Mouse (Mus musculus): ENCODE data around the gene Atp6v1e2. TPM values are rescaled to one million over a fixed set of nuclear protein-coding genes. Genes with fewer than 3 reads are reported as not detected.

Atp6v1e2 gene
- polyA plus RNA-seq, 1 experiment from 2014 or later: not detected

DNA sequence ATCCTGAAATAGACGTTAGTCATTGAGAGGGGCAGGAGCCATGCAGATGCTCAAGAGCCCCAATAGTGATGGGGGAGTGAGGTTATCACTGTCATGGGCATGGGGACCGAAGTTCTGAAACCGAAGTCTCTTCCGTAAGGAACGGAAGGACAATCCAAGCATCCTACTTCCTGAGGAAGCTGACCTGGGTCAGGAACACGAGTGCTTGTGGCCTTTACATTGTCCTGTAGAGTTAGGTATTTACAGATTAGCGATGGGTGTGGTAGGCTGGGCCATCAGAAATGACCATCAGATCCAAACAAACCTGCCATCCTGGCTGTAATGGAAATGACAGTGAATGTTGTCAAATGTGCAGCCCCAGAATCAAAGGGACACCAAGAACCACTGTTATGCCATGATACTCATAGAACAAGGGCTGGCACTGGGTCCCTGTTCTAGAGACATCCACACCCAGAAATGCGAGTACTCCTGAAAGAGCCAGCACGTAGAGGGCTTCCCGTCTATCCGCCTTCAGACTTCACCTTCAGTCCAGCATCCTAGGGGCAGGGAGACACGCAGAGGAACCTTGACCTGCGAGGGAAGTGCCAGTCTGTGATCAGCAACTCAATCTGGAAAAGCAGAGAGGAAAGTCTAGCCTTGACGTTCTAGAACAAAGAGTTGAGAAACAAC, 45.2 kb downstream of the Atp6v1e2 start:
- no peak for ATAC-seq (ENCODE audit: insufficient number of reproducible peaks, low FRiP score, low TSS enrichment, low read depth)
- Histone ChIP-seq H3K27me3 (peaks cover 5% of the 10 kb centered on the region; the same call in 1 of the 2 replicates), H3K4me2 (replicated peaks) (no peak overlapping the region), H3K9me3 (replicated peaks) (no peaks in the 10 kb centered on the region), H3K9ac (no peak overlapping the region), H3K36me3 (no peaks in the 10 kb centered on the region), H3K4me1 (peaks cover 10% of the 10 kb centered on the region), H3K27ac (replicated peaks) (no peak overlapping the region), H3K4me3 (replicated peaks) (no peak overlapping the region)
- 90% methylated on average over 14 of the region's 14 CpGs for WGBS

DNA sequence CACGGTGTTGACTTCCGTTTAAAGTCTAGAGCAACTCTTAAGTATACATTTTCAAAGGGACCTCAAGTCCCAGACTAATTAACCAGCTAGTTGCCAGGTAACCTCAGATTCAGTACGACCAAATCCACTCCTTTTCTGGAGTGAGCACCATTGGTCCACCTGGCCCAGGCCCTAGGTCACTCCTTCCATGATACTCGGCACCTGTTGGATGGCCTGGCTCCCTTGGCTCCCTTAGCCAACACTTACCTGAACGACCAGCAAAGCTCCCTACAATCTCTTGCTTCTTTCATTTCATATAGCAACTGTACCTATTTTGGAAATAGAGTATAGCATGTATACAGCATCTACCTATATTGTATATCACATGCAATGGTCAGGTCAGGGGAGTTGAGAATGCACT, 47.1 kb downstream of the Atp6v1e2 start:
- 79% methylated on average over 5 of the region's 5 CpGs for WGBS
- Histone ChIP-seq H3K4me3 (replicated peaks) (no peak overlapping the region), H3K27me3 (0 out of 2 replicates have a peak, but pooled peaks cover 4% of the 10 kb centered on the region), H3K4me1 (peaks cover 5% of the 10 kb centered on the region), H3K9me3 (replicated peaks) (no peaks in the 10 kb centered on the region), H3K9ac (no peak overlapping the region), H3K4me2 (replicated peaks) (no peak overlapping the region), H3K36me3 (no peaks in the 10 kb centered on the region), H3K27ac (replicated peaks) (no peak overlapping the region)
- no peak for ATAC-seq (ENCODE audit: insufficient number of reproducible peaks, low FRiP score, low TSS enrichment, low read depth)

DNA sequence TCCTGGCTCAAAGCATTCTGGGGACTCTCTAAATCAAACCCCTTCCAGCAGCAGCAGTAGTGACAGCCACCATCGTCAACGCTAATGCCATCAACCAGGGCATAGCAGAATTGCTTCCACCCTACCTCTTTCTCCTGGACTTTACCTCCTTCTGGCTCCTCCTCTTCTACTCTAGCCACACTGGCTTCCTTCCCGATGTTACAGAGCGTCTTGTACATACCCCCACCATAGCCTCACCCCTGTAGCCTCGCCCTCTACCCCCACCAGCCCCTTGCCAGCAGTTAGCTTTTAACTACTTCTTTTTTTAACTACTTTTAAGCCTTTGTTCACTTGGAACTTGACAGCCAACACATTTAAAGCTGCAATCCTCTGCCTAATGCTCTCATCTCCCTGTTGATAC, 47.9 kb downstream of the Atp6v1e2 start:
- Histone ChIP-seq H3K9me3 (replicated peaks) (no peaks in the 10 kb centered on the region), H3K9ac (no peak overlapping the region), H3K36me3 (no peaks in the 10 kb centered on the region), H3K4me3 (replicated peaks) (no peak overlapping the region), H3K4me1 (no peaks in the 10 kb centered on the region), H3K4me2 (replicated peaks) (no peak overlapping the region), H3K27ac (replicated peaks) (no peak overlapping the region), H3K27me3 (0 out of 2 replicates have a peak, but pooled peaks cover 4% of the 10 kb centered on the region)
- no peak for ATAC-seq (ENCODE audit: insufficient number of reproducible peaks, low FRiP score, low TSS enrichment, low read depth)
- 75% methylated on average over 5 of the region's 5 CpGs for WGBS

DNA sequence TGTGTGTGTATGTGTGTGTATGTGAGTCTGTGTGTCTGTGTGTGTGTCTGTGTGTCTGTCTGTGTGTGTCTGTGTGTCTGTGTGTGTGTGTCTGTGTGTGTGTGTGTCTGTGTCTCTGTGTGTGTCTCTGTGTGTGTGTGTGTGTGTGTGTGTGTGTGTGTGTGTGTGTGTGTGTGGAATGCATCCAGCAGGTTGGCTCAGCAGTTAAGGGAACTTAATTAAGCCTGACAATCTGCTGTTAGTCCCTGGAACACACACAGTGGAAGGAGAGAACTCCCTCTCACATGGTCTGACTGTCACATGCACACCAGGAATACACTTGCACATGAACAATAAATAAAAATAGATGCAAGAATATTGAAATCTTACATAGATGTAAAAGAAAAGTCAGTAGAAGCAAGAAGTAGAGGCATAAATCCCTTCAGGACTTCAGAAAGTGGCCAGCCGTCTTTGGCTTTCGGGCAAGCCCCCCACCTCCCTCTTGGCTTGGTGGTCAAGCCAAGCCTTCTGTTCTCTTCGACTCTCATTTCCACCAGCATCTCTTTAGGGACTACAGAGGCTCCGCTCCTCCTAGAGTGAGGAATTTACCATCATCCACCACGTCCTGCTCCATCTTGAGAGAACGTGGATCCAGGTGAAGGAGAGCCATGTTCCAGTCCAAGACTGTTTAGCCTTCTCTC, 50.1 kb downstream of the Atp6v1e2 start:
- Histone ChIP-seq H3K4me3 (replicated peaks) (no peak overlapping the region), H3K27me3 (no peaks in the 10 kb centered on the region), H3K9me3 (replicated peaks) (no peaks in the 10 kb centered on the region), H3K27ac (replicated peaks) (no peak overlapping the region), H3K4me1 (no peaks in the 10 kb centered on the region), H3K9ac (no peak overlapping the region), H3K36me3 (no peaks in the 10 kb centered on the region), H3K4me2 (replicated peaks) (no peak overlapping the region)
- WGBS: 89% methylated on average over 6 of the region's 6 CpGs
- no peak for ATAC-seq (ENCODE audit: insufficient number of reproducible peaks, low FRiP score, low TSS enrichment, low read depth)

DNA sequence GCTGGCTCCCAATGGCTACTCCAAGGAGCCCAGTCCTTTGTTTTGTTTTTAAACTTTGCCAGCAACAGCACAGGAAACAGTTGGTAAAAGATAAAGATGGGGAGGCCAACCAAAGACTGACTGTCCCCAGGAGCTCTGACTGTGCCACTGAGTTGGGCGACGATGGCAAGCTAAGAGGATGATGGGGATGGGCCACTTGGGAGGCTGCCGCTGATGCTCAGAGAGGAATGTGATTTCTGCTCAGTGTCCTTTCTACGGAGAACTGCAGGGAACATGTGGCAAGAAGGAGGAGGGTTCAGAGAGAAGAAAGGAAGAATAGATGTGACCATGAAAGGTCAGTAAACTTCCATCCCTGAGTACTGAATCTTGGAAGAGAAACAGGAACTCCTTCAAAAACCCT, 52.5 kb downstream of the Atp6v1e2 start:
- Histone ChIP-seq H3K4me3 (replicated peaks) (no peak overlapping the region), H3K4me2 (replicated peaks) (no peak overlapping the region), H3K9me3 (replicated peaks) (no peaks in the 10 kb centered on the region), H3K27ac (replicated peaks) (no peak overlapping the region), H3K27me3 (no peaks in the 10 kb centered on the region), H3K36me3 (no peaks in the 10 kb centered on the region), H3K4me1 (no peaks in the 10 kb centered on the region), H3K9ac (no peak overlapping the region)
- WGBS: 74% methylated on average over 4 of the region's 4 CpGs
- no peak for ATAC-seq (ENCODE audit: insufficient number of reproducible peaks, low FRiP score, low TSS enrichment, low read depth)

Other genes with a start within 250 kb of the Atp6v1e2 start
- gene Epas1, start 194.2 kb downstream of the Atp6v1e2 start, polyA plus RNA-seq (2015; fragmentation: Nextera tagmentation; extraction: Ambion mirVana): 6.0 and 9.8 TPM in 2 replicates
- gene Tmem247, start 30.5 kb downstream of the Atp6v1e2 start, polyA plus RNA-seq (2015; fragmentation: Nextera tagmentation; extraction: Ambion mirVana): not detected in 2 replicates
- 24.2 and 28.1 TPM in 2 replicates for gene Rhoq, start 15.2 kb upstream of the Atp6v1e2 start, polyA plus RNA-seq (2015; fragmentation: Nextera tagmentation; extraction: Ambion mirVana)
- gene Pigf, start 77.5 kb upstream of the Atp6v1e2 start, polyA plus RNA-seq (2015; fragmentation: Nextera tagmentation; extraction: Ambion mirVana): 25.6 and 28.4 TPM in 2 replicates
- 114 and 117 TPM in 2 replicates for gene Cript, start 77.7 kb upstream of the Atp6v1e2 start, polyA plus RNA-seq (2015; fragmentation: Nextera tagmentation; extraction: Ambion mirVana)
- 20.6 and 21.3 TPM in 2 replicates for gene Socs5, start 159.8 kb upstream of the Atp6v1e2 start, polyA plus RNA-seq (2015; fragmentation: Nextera tagmentation; extraction: Ambion mirVana)

Data from embryonic facial prominence, embryonic 15.5 days (tissue).